In the genomic region with DNA sequence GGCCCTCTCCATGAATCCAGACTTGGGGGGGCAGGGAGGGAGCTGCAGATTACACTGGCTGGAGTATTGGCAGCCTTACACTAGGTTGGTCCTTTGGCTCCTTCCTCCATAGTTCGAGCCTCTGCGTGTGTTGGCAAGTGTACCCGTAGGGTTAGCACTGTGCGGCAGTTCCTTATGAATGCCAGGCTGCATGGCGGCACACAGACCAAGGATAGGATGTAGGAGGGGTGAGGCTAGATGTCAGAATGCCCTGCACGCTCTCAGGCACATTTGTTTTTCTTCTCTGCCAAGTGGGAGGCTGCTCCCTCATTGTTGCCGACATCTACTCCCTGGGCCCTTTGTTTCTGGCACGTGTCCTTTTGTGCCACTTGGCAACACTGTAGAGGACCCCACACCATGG, we compare ENCODE assay signal across 21 mouse cellular contexts.
DNase-seq lines count a peak whose midpoint lies in the region; ATAC-seq lines count a peak whose summit lies in the region.
"Had no signal": no experiment of that assay in that cellular context is flagged by ENCODE, and none has a peak within 500 bp of the region (broad histone marks: within the 10 kb centered on the region; RNA-seq: fewer than 3 reads in every experiment).

No protein-coding gene starts in this region.

- H3K9ac ChIP-seq in hindbrain, embryonic 12.5 days: no peak overlapping the region
- H3K9ac ChIP-seq in midbrain, embryonic 15.5 days: no peak overlapping the region
- H3K9ac ChIP-seq: lung, embryonic 14.5 days; midbrain, embryonic 12.5 days had no signal

- H3K36me3 ChIP-seq in hindbrain, embryonic 12.5 days: no peaks in the 10 kb centered on the region
- no peaks in the 10 kb centered on the region for H3K36me3 ChIP-seq in midbrain, embryonic 15.5 days (replicated peaks)
- H3K36me3 ChIP-seq: limb, embryonic 10.5 days; midbrain, embryonic 12.5 days had no signal

- no peak overlapping the region for H3K4me2 ChIP-seq in hindbrain, embryonic 12.5 days (replicated peaks)
- no peak overlapping the region for H3K4me2 ChIP-seq in midbrain, embryonic 15.5 days
- H3K4me2 ChIP-seq: liver, embryonic 11.5 days; lung, embryonic 14.5 days; midbrain, embryonic 12.5 days had no signal

- no peak overlapping the region for H3K4me3 ChIP-seq in hindbrain, embryonic 12.5 days
- no peak overlapping the region for H3K4me3 ChIP-seq in midbrain, embryonic 15.5 days
- H3K4me3 ChIP-seq: limb, embryonic 10.5 days; midbrain, embryonic 12.5 days had no signal

- no peak overlapping the region for H3K27ac ChIP-seq in hindbrain, embryonic 12.5 days
- H3K27ac ChIP-seq in midbrain, embryonic 15.5 days: no peak overlapping the region
- H3K27ac ChIP-seq: limb, embryonic 10.5 days; midbrain, embryonic 12.5 days; stomach, postnatal 0 days had no signal

- WGBS in hindbrain, embryonic 12.5 days: 46% methylated on average over 8 of the region's 8 CpGs
- WGBS in midbrain, embryonic 15.5 days: 38% methylated on average over 8 of the region's 8 CpGs

- H3K9me3 ChIP-seq in hindbrain, embryonic 12.5 days (replicated peaks): no peaks in the 10 kb centered on the region
- H3K9me3 ChIP-seq in midbrain, embryonic 15.5 days: no peaks in the 10 kb centered on the region
- H3K9me3 ChIP-seq: limb, embryonic 10.5 days; midbrain, embryonic 12.5 days had no signal

- DNase-seq in retina, postnatal 1 day: peak; percentile 44
- DNase-seq in retina, embryonic 14.5 days (ENCODE audit: low spot score): no peak
- DNase-seq in layer of hippocampus, postnatal 10 days (ENCODE audit: low spot score in 2 of 2): no peak
- no peak for DNase-seq in gastrocnemius, postnatal 4 days (ENCODE audit: low spot score in 2 of 2)
- no peak for DNase-seq in right cerebral cortex, postnatal 36 days (ENCODE audit: low spot score in 2 of 2)
- DNase-seq in right cerebral cortex, postnatal 14 days: no peak
- DNase-seq: adrenal gland, postnatal 10 days; cerebellum, adult 2 months; heart, postnatal 10 days; kidney, adult 9 months; kidney, postnatal 36 days; lung, embryonic 14.5 days; lung, postnatal 4 days; thymus, postnatal 14 days had no signal

- peaks cover 41% of the 10 kb centered on the region for H3K27me3 ChIP-seq in hindbrain, embryonic 12.5 days
- H3K27me3 ChIP-seq in midbrain, embryonic 15.5 days (replicated peaks): no peaks in the 10 kb centered on the region

- H3K4me1 ChIP-seq in hindbrain, embryonic 12.5 days: peaks cover 34% of the 10 kb centered on the region
- peaks cover 44% of the 10 kb centered on the region for H3K4me1 ChIP-seq in midbrain, embryonic 15.5 days
- H3K4me1 ChIP-seq: limb, embryonic 10.5 days had no signal

- ATAC-seq in hindbrain, embryonic 12.5 days (ENCODE audit: low FRiP score): peak; percentile 59
- ATAC-seq in midbrain, embryonic 15.5 days (replicated peaks): peak; percentile 57
- ATAC-seq: inflammation-experienced regulatory T-cells, adult 6 months had no signal
